Mouse (Mus musculus) hindbrain, embryonic 16.5 days (tissue): Measurements from ENCODE around the gene Vmn1r55. TPM values are rescaled to one million over a fixed set of nuclear protein-coding genes. Genes with fewer than 3 reads are reported as not detected.
"Not testable (repeated sequence)": the region's sequence is repeated elsewhere in the genome, so short reads cannot be mapped to it uniquely, and the experiment has no call there.

Experiments used
- ATAC-seq: fragments of 200-750 bp; cut with Nextera tagmentation; 2 replicates; pipeline ENCODE4 v1.8.0; 2017; ENCODE audit warnings: moderate TSS enrichment, moderate library complexity
- H3K27ac ChIP-seq: fragments of 300-500 bp; sonication (generic); 2 replicates; pipeline ENCODE4 v1.5.1; 2014; ENCODE audit warnings: low read depth, mild to moderate bottlenecking, control low read depth, low read length, moderate library complexity
- H3K27me3 ChIP-seq: fragments of 300-500 bp; sonication (generic); replicated peaks from 2 replicates; pipeline ENCODE4 v1.6.1; 2014; ENCODE audit warnings: low read length; ENCODE audit not compliant: control insufficient read depth, insufficient read depth
- H3K36me3 ChIP-seq: fragments of 300-500 bp; sonication (generic); 2 replicates; pipeline ENCODE4 v1.6.1; 2014; ENCODE audit warnings: mild to moderate bottlenecking, low read length, moderate library complexity, mixed read lengths; ENCODE audit not compliant: control insufficient read depth, insufficient read depth
- H3K4me1 ChIP-seq: fragments of 300-500 bp; sonication (generic); 2 replicates; pipeline ENCODE4 v1.6.1; 2014; ENCODE audit warnings: low read depth, low read length; ENCODE audit not compliant: control insufficient read depth, insufficient read depth
- H3K4me2 ChIP-seq: fragments of 300-500 bp; sonication (generic); 2 replicates; pipeline ENCODE4 v1.6.1; 2014; ENCODE audit warnings: mild to moderate bottlenecking, low read length, control low read depth, moderate library complexity
- H3K4me3 ChIP-seq: fragments of 300-500 bp; sonication (generic); 2 replicates; pipeline ENCODE4 v1.5.1; 2014; ENCODE audit warnings: mild to moderate bottlenecking, low read length, control low read depth, moderate library complexity
- H3K9ac ChIP-seq: fragments of 300-500 bp; sonication (generic); 2 replicates; pipeline ENCODE4 v1.6.1; 2014; ENCODE audit warnings: low read depth, mild to moderate bottlenecking, control low read depth, low read length, moderate library complexity
- H3K9me3 ChIP-seq: fragments of 300-500 bp; sonication (generic); 2 replicates; pipeline ENCODE4 v1.6.1; 2014; ENCODE audit warnings: mild to moderate bottlenecking, low read length, moderate library complexity; ENCODE audit not compliant: control insufficient read depth
- WGBS: fragments of 180-500 bp; shearing (Covaris S2); extraction: QIAGEN DNeasy Blood & Tissue Kit; methylation state at CpG from one replicate; pipeline ENCODE4 v1.1.7; 2014; 5-methylcytosine and 5-hydroxymethylcytosine counted together
- polyA plus RNA-seq: library from polyadenylated mRNA; unstranded; fragments of >200 nt; fragmentation: Nextera tagmentation; extraction: Ambion mirVana; gene quantifications from 2 replicates; pipeline ENCODE4 v1.2.1, GENCODE M21; 2015

Gene Vmn1r55
- polyA plus RNA-seq, 1 experiment from 2014 or later = not detected

GRCm38 (mm10) chr7:5085512-5085911 lies 64.0 kb downstream of the Vmn1r55 start:
- H3K4me1 ChIP-seq = peaks cover 15% of the 10 kb centered on the region
- no peak overlapping the region for H3K9ac ChIP-seq
- H3K4me3 ChIP-seq = no peak overlapping the region
- H3K27ac ChIP-seq = no peak overlapping the region
- no peak for ATAC-seq
- WGBS = 90% methylated on average over 1 of the region's 1 CpGs
- no peaks in the 10 kb centered on the region for H3K9me3 ChIP-seq
- no peaks in the 10 kb centered on the region for H3K27me3 ChIP-seq
- H3K36me3 ChIP-seq = peaks cover 16% of the 10 kb centered on the region
- no peak overlapping the region for H3K4me2 ChIP-seq

GRCm38 (mm10) chr7:5083325-5084105 lies 66.0 kb downstream of the Vmn1r55 start:
- WGBS = 91% methylated on average over 18 of the region's 18 CpGs
- Histone ChIP-seq H3K36me3 (peaks cover 16% of the 10 kb centered on the region; the same call in 1 of the 2 replicates), H3K9me3 (no peaks in the 10 kb centered on the region), H3K27me3 (no peaks in the 10 kb centered on the region), H3K4me3 (no peak overlapping the region), H3K9ac (no peak overlapping the region), H3K27ac (no peak overlapping the region), H3K4me1 (peaks cover 15% of the 10 kb centered on the region), H3K4me2 (no peak overlapping the region)
- ATAC-seq = no peak

GRCm38 (mm10) chr7:5081939-5082338 lies 67.5 kb downstream of the Vmn1r55 start:
- Histone ChIP-seq H3K36me3 (peaks cover 23% of the 10 kb centered on the region; the same call in 1 of the 2 replicates), H3K27me3 (no peaks in the 10 kb centered on the region), H3K27ac (no peak overlapping the region), H3K4me1 (peaks cover 15% of the 10 kb centered on the region), H3K4me3 (no peak overlapping the region), H3K4me2 (peak overlapping the region; percentile 58), H3K9ac (no peak overlapping the region), H3K9me3 (no peaks in the 10 kb centered on the region)
- no peak for ATAC-seq
- WGBS = 98% methylated on average over 2 of the region's 2 CpGs

GRCm38 (mm10) chr7:5081241-5081640 lies 68.2 kb downstream of the Vmn1r55 start:
- ATAC-seq = no peak
- Histone ChIP-seq H3K9ac (no peak overlapping the region), H3K27me3 (no peaks in the 10 kb centered on the region), H3K4me1 (peaks cover 15% of the 10 kb centered on the region), H3K27ac (no peak overlapping the region), H3K9me3 (no peaks in the 10 kb centered on the region), H3K4me2 (peak overlapping the region; percentile 58), H3K4me3 (peak overlapping the region; percentile 99), H3K36me3 (peaks cover 29% of the 10 kb centered on the region; the same call in 1 of the 2 replicates)
- WGBS = 69% methylated on average over 6 of the region's 6 CpGs

- H3K9ac ChIP-seq = peak overlapping the region; percentile 99
- peaks cover 30% of the 10 kb centered on the region; the same call in 1 of the 2 replicates for H3K36me3 ChIP-seq
- peak overlapping the region; percentile 93 for H3K27ac ChIP-seq
- no peak for ATAC-seq
- H3K4me2 ChIP-seq = peak overlapping the region; percentile 58
- WGBS = 17% methylated on average over 6 of the region's 6 CpGs
- H3K4me3 ChIP-seq = peak overlapping the region; percentile 99
- H3K27me3 ChIP-seq = no peaks in the 10 kb centered on the region
- H3K9me3 ChIP-seq = no peaks in the 10 kb centered on the region
- H3K4me1 ChIP-seq = peaks cover 15% of the 10 kb centered on the region
Measured at GRCm38 (mm10) chr7:5080815-5081214, 68.7 kb downstream of the Vmn1r55 start.

DNA sequence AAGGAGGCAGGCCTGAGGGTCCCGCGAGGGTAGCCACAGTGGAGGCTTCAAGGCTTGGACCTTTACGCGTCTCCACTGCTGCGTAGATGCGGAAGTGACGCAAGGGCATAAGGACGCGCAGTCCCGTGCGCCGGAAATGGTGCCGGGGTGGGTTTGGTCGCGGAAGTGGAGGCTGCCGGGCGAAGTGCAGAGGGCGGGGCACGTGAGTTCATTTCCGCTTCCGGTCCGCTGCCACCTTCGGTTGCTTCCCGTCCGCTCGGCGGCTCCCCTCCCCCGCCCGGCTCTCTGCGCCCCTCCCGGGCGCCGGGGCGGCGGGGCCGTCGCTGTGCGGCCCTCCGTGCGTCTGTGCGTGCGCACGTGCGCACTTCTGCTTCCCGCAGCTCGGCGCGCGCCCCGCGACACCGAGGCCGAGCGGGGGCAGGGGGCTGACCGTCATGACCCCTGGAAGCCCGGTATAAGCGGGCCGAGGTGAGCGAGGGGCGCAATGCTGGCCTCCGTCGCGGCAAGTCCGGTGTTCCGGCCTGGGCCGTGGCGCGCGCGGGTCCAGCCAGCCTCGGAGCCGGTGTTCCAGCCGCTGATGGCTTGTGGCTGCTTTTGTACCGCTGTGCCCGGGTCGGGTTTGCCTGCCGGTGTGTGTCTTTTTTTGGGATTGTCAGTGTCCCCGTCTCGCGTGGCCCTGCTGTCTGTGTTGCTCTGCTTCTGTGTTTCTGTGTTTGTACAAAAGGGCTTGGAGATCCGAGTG lies 69.3 kb downstream of the Vmn1r55 start, which contains the start of gene Epn1:
TSS of gene Epn1 (plus strand) at position 226 of the 742 bp plus-strand sequence.
- Histone ChIP-seq H3K9me3 (no peaks in the 10 kb centered on the region), H3K27me3 (no peaks in the 10 kb centered on the region), H3K9ac (peak within 1 kb of the TSS; percentile 99), H3K4me1 (peaks cover 15% of the 10 kb centered on the region), H3K4me3 (peak within 1 kb of the TSS; percentile 99), H3K27ac (peak within 1 kb of the TSS; percentile 93), H3K36me3 (peaks cover 29% of the 10 kb centered on the region), H3K4me2 (peak within 1 kb of the TSS; percentile 58)
- under 1% methylated on average over 78 of the region's 81 CpGs for WGBS
- peak; percentile 98 for ATAC-seq

GRCm38 (mm10) chr7:5079365-5080009 lies 70.0 kb downstream of the Vmn1r55 start:
- H3K9ac ChIP-seq = peak overlapping the region; percentile 42; the same call in 1 of the 2 replicates
- peak overlapping the region; percentile 58 for H3K4me2 ChIP-seq
- not testable (repeated sequence) for H3K9me3 ChIP-seq, H3K27me3 ChIP-seq
- H3K4me1 ChIP-seq = peaks cover 15% of the 10 kb centered on the region
- 46% methylated on average over 9 of the region's 13 CpGs for WGBS
- peak overlapping the region; percentile 99 for H3K4me3 ChIP-seq
- peaks cover 27% of the 10 kb centered on the region for H3K36me3 ChIP-seq
- H3K27ac ChIP-seq = peak overlapping the region; percentile 73; the same call in 1 of the 2 replicates
- ATAC-seq = peak; percentile 19
